Mouse (Mus musculus) ovary, postnatal 36 days (tissue): ENCODE data around the gene Eaf2.
A peak's percentile ranks its signal among the peaks of the same experiment; 100 is the strongest.
"Not testable (repeated sequence)": the region's sequence is repeated elsewhere in the genome, so short reads cannot be mapped to it uniquely, and the experiment has no call there.

Source experiments
- DNase-seq: peaks from one replicate; pipeline ENCODE4 v3.0.0; 2022; ENCODE audit warnings: low spot score, mixed read lengths

Gene Eaf2

DNA sequence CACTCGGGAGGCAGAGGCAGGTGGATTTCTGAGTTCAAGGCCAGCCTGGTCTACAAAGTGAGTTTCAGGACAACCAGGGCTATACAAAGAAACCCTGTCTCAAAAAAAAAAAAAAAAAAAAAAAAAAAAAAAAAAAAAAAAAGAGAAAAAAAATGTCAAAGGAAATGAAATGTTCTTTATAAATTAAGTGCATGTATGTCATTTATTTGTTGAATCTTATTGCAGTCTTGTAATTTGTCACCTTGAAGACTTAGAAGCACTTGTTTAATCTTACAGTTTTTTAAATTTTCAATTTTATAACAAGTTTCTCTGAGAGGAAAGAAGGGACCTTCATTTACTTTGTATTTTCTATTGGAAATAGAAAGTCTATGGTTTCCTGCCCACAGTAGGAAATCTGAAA is 27.9 kb downstream of the Eaf2 start:
- DNase-seq: not testable (repeated sequence)

- no peak for DNase-seq
Observed at GRCm38 (mm10) chr16:36828820-36829219, 46.0 kb downstream of the Eaf2 start.

GRCm38 (mm10) chr16:36828054-36828786 is 46.6 kb downstream of the Eaf2 start, which contains the start of gene Iqcb1:
Gene Iqcb1 (plus strand): TSS chr16:36828385.
- peak; percentile 83 for DNase-seq

GRCm38 (mm10) chr16:36827611-36828053 is 47.2 kb downstream of the Eaf2 start:
- no peak for DNase-seq

DNA sequence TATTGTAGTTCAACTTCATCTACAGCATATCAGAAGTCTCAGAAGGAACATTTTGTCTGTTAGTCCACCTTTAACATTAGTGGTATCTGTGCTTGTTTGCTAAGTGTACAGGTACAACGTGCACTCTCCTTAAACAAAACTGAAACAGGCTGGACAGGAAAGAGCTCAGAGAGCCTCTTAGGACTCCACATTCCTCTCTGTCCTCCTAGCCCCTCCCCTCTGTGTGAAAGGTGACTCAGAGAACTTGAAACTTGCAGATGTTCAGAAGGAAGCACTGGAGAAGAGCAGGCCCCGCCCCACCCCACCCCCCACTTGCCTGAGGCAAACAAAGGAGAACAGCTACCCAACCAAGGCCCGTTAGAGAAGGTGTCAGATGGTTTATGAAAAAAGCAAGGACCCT is 53.3 kb downstream of the Eaf2 start:
- DNase-seq: no peak

GRCm38 (mm10) chr16:36820747-36821146 is 54.1 kb downstream of the Eaf2 start:
- DNase-seq: no peak

- DNase-seq: no peak
Observed at GRCm38 (mm10) chr16:36820016-36820415, 54.8 kb downstream of the Eaf2 start.

DNA sequence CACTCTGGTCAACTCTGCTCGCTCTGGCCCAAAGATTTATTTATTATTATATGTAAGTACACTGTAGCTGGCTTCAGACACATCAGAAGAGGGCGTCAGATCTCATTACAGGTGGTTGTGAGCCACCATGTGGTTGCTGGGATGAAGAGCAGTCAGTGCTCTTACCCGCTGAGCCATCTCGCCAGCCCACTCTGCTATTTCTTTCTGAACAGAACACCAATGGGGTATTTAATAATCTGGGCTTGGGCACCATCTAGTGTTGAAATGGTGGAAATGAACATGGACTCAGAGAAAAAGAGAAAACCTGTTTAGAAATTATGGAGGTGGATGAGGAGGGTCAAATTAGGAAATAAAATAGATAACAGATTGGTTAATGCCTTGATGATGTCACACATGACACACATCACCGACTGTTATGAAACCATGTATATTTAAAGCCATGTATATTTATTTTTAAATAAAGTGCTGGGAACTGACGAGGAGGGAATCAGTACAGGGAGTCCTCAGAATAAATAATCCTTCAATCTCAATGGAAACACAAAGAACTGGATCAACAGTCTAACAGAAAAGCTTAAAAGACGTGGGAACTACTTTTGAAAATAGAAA is 57.4 kb downstream of the Eaf2 start:
- DNase-seq: peak; percentile 58

DNA sequence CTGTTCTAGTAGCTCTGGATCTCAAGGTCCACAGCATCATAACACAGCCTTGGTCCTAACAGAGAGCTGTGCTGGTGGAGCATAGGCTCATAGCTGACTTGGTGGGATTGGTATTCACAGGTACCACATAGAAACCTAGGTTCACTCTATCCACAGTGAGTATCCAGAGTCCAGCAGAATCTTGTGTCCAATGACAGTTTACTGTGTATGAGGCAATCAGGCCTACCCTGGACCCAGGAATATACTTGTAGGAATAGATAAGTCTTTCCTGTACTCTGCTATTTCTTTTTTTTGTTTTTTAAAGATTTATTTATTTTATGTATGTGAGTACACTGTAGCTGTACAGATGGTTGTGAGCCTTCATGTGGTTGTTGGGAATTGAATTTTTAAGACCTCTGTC is 57.9 kb downstream of the Eaf2 start:
- DNase-seq: no peak

- no peak for DNase-seq
Observed at GRCm38 (mm10) chr16:36813680-36814079, 61.1 kb downstream of the Eaf2 start.

DNA sequence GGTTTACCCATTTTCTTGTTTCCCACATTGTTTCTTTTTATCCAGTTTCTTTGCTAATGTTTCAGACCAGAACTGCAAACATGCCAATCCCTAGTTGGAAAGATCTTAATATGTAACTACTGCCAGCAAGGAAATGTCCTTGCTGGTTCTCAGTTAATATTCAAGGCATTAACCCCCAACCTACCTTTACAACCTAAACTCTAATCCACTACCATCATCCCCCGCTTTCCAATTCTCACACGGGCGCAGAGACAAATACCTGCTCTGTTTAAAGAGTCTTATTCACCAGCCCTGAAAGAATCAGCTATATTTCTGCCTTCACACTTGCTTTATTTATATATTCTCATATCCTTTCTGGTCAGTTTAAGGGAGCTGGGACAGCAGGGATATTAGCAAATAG is 66.2 kb downstream of the Eaf2 start:
- DNase-seq: no peak

GRCm38 (mm10) chr16:36802361-36802760 is 72.4 kb downstream of the Eaf2 start:
- DNase-seq: no peak

- no peak for DNase-seq
Observed at GRCm38 (mm10) chr16:36798334-36798733, 76.5 kb downstream of the Eaf2 start.

DNA sequence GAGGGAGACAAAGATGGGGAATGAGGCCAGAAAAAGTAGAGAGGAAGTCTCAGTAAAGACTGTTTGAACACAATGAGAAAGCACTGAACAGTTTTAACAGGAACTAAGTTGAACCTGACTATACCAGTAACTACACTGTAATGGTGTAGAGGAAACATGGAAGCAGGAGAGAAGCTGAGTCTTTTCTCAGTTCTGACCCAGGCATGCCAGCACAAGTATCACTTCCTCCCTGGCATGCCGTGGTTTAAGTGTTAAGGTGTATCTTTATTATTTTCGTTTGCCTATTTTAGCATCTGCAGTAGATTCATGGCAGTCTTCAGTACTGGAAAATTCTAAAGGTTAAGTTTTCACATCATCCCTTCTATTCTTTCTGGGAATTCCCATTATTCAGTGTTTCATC is 79.8 kb downstream of the Eaf2 start:
- DNase-seq: no peak

DNA sequence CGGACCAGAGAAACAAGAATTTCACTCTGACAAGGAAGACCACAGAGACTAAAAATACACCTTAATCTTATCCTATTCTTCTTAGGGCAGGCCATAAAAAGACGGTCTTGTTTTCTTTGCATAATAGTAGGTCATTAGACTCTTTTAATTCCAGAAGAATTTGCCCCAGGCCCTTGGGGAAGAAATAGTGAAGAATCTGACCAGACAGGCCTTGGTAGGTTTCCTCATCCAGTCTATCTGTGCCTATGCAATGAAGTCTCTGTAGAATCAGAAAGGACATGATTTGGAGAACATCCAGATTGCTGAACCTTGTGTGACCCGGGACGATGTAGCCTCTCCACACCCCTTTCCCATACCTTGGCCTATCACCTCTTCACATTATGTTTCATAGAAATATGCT is 84.6 kb downstream of the Eaf2 start:
- no peak for DNase-seq

DNA sequence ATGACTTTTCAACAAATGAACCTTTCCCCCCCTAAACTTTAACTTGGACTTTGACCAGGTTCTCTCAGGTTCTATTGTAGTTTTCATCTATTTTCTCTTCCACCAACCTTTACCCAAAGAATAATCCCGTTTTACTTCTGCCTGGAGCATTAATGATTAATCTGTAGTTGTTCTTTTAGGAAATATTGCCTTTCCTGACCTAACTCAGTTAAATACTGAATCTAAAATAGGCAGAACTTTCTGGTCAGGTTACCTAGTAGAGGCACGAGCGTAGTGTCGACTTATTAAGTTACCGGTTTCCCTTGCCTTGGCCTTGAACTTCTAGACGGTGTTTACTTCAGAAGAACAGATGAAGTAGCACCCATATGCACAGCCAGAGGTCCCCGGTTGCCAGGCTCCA is 88.3 kb downstream of the Eaf2 start:
- DNase-seq: no peak

GRCm38 (mm10) chr16:36784594-36785313 is 90.0 kb downstream of the Eaf2 start, which contains the start of gene Slc15a2:
Gene Slc15a2 (minus strand): TSS chr16:36784962.
- peak; percentile 19 for DNase-seq

- DNase-seq: no peak
Observed at GRCm38 (mm10) chr16:36784146-36784545, 90.7 kb downstream of the Eaf2 start.

GRCm38 (mm10) chr16:36775658-36776057 is 99.1 kb downstream of the Eaf2 start:
- no peak for DNase-seq

DNA sequence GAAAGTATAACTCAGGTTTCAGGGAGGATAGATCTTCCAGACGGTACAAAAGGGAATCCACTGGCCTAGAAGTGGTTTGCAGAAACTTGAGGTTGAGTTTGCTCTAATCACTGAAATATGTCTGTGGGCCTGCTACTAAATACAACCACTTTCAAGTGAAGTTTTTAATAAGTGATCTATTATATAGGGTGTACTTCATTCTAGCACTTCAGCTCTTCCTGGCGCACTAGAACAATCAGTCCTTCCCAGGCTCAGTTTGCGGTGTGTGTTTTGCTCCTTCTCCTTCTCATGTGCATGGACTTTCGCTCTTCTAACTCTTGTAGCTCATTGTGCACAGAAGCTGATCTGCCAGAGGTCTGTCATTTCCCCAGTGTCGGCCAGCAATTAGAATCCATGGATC is 101.8 kb downstream of the Eaf2 start:
- DNase-seq: no peak

DNA sequence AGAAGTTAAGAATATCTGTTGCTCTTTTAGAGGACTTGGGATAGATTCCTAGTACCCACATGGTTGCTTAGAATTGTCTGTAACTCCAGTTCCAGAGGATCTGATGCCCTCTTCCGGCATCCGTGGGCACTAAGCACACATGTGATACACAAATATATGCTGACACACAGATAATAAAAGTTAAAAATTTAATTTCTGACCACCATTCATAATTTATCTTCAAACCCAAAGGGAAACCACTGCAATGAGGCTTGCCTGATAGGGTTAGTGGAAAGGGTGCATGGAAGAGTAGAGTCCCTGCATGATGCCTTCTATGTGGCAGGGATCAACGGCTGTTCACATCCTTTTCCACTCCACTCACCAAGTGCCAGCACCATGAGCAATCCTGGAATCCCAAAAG is 103.1 kb downstream of the Eaf2 start:
- DNase-seq: no peak

DNA sequence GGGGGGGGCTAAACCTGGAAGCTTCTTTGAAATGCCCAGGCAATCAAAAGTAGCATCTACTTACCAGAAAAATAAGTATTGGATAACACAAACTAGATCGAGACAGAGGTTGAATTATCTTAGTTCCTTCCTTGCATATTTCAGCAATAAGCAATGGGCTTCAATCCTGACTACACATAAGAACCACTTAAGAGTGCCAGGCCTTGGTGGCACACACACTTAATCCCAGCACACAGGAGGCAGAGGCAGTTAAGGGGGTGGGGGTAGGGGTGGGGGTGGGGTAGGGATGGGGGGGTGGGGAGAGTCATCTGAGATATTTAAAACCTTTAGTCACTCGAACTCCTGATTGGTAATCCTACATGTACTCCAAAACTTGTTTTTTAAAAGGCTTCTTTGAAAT is 103.6 kb downstream of the Eaf2 start:
- no peak for DNase-seq

- no peak for DNase-seq
Observed at GRCm38 (mm10) chr16:36770830-36771229, 104.0 kb downstream of the Eaf2 start.
